Mouse (Mus musculus): ENCODE measurements around the gene Rad18. TPM values are rescaled to one million over a fixed set of nuclear protein-coding genes. Genes with fewer than 3 reads are reported as not detected.

The Rad18 gene
- polyA plus RNA-seq, 1 experiment: 11.3 TPM

DNA sequence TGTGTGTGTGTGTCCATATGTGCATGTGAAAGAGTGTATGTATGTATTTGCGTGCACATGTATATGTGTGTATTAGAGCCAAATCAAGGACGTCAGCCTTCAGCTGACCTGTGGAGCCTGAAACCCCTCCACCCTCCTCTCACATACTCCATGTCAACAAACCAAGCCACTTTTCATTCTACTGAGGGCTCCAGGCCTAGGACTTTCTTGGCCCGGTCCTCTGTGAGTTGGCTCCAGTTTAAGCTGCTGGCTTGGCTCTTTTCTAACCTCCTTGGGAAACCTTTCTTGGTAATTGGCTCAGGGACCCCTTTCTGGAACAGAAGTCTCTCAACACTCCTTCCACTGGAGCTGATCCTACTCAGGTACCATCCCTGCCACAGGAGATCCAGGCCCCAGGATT is 40.0 kb upstream of the Rad18 start:
- TF ChIP-seq FOSL1 (IDR thresholded peaks at IDR 0.05; ENCODE audit: insufficient read depth, low read length, poor library complexity, severe bottlenecking) (no peak), MYOD1 (IDR thresholded peaks at IDR 0.05; ENCODE audit: control insufficient read depth, insufficient read length, low read depth) (no peak), MAX (IDR thresholded peaks at IDR 0.05) (no peak), CTCF (IDR thresholded peaks at IDR 0.05; ENCODE audit: control insufficient read depth, insufficient read depth, insufficient read length) (no peak), MYOG (IDR thresholded peaks at IDR 0.05; ENCODE audit: control insufficient read depth, extremely low read depth, insufficient read length) (no peak), CEBPB (IDR thresholded peaks at IDR 0.05; ENCODE audit: low read depth) (no peak), USF1 (IDR thresholded peaks at IDR 0.05; ENCODE audit: low read depth) (no peak)
- H3K79me2 ChIP-seq (ENCODE audit: control insufficient read depth, insufficient read depth): no peaks in the 10 kb centered on the region
- H3K4me3 ChIP-seq (ENCODE audit: insufficient read depth, poor library complexity, severe bottlenecking): no peak overlapping the region
- H3ac ChIP-seq (ENCODE audit: control insufficient read depth, insufficient read length, low read depth): no peak overlapping the region
- peaks cover 9% of the 10 kb centered on the region for H3K36me3 ChIP-seq (ENCODE audit: control insufficient read depth, insufficient read depth)
- no peaks in the 10 kb centered on the region for H3K79me3 ChIP-seq (ENCODE audit: low read depth)
- no peaks in the 10 kb centered on the region for H3K27me3 ChIP-seq (ENCODE audit: control insufficient read depth, insufficient read depth, insufficient read length)

- H3K79me3 ChIP-seq (ENCODE audit: low read depth): no peaks in the 10 kb centered on the region
- H3K79me2 ChIP-seq (ENCODE audit: control insufficient read depth, insufficient read depth): no peaks in the 10 kb centered on the region
- peaks cover 9% of the 10 kb centered on the region for H3K36me3 ChIP-seq (ENCODE audit: control insufficient read depth, insufficient read depth)
- no peak for TF ChIP-seq CTCF (IDR thresholded peaks at IDR 0.05; ENCODE audit: control insufficient read depth, insufficient read depth, insufficient read length)
- TF ChIP-seq FOSL1 (IDR thresholded peaks at IDR 0.05; ENCODE audit: insufficient read depth, low read length, poor library complexity, severe bottlenecking): no peak
- no peak for TF ChIP-seq MYOG (IDR thresholded peaks at IDR 0.05; ENCODE audit: control insufficient read depth, extremely low read depth, insufficient read length)
- no peak for TF ChIP-seq USF1 (IDR thresholded peaks at IDR 0.05; ENCODE audit: low read depth)
- TF ChIP-seq CEBPB (IDR thresholded peaks at IDR 0.05; ENCODE audit: low read depth): no peak
- no peak for TF ChIP-seq MAX (IDR thresholded peaks at IDR 0.05)
- no peak for TF ChIP-seq MYOD1 (IDR thresholded peaks at IDR 0.05; ENCODE audit: control insufficient read depth, insufficient read length, low read depth)
- no peaks in the 10 kb centered on the region for H3K27me3 ChIP-seq (ENCODE audit: control insufficient read depth, insufficient read depth, insufficient read length)
- no peak overlapping the region for H3ac ChIP-seq (ENCODE audit: control insufficient read depth, insufficient read length, low read depth)
- H3K4me3 ChIP-seq (ENCODE audit: insufficient read depth, poor library complexity, severe bottlenecking): no peak overlapping the region
These were observed 38.6 kb upstream of the Rad18 start for GRCm38 (mm10) chr6:112735054-112735453.

DNA sequence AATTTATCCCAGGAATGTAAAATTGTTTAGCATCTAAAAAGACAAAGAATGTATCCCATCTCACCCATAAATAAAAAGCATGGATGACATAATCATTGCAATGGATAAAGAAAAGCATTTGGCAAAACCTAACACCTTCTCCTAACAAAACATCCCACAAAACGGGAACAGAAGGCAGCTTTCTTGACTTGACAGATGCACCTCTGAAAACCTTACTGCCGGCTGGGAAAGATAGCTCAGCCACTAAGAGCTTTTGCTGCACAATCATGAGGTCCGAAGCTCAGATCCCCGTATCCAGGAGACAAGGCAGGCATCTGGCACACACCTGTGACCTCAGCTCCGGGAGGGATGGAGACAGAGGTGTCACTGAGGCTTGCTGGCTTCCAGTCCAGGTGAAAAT is 37.5 kb upstream of the Rad18 start:
- no peaks in the 10 kb centered on the region for H3K79me3 ChIP-seq (ENCODE audit: low read depth)
- TF ChIP-seq CEBPB (IDR thresholded peaks at IDR 0.05; ENCODE audit: low read depth): no peak
- no peak for TF ChIP-seq USF1 (IDR thresholded peaks at IDR 0.05; ENCODE audit: low read depth)
- TF ChIP-seq CTCF (IDR thresholded peaks at IDR 0.05; ENCODE audit: control insufficient read depth, insufficient read depth, insufficient read length): no peak
- no peak for TF ChIP-seq MYOG (IDR thresholded peaks at IDR 0.05; ENCODE audit: control insufficient read depth, extremely low read depth, insufficient read length)
- TF ChIP-seq FOSL1 (IDR thresholded peaks at IDR 0.05; ENCODE audit: insufficient read depth, low read length, poor library complexity, severe bottlenecking): no peak
- TF ChIP-seq MYOD1 (IDR thresholded peaks at IDR 0.05; ENCODE audit: control insufficient read depth, insufficient read length, low read depth): no peak
- no peak for TF ChIP-seq MAX (IDR thresholded peaks at IDR 0.05)
- no peaks in the 10 kb centered on the region for H3K79me2 ChIP-seq (ENCODE audit: control insufficient read depth, insufficient read depth)
- H3K27me3 ChIP-seq (ENCODE audit: control insufficient read depth, insufficient read depth, insufficient read length): no peaks in the 10 kb centered on the region
- H3ac ChIP-seq (ENCODE audit: control insufficient read depth, insufficient read length, low read depth): no peak overlapping the region
- no peak overlapping the region for H3K4me3 ChIP-seq (ENCODE audit: insufficient read depth, poor library complexity, severe bottlenecking)
- peaks cover 8% of the 10 kb centered on the region for H3K36me3 ChIP-seq (ENCODE audit: control insufficient read depth, insufficient read depth)

GRCm38 (mm10) chr6:112732434-112732833 is 35.9 kb upstream of the Rad18 start:
- H3K27me3 ChIP-seq (ENCODE audit: control insufficient read depth, insufficient read depth, insufficient read length): no peaks in the 10 kb centered on the region
- no peak for TF ChIP-seq CEBPB (IDR thresholded peaks at IDR 0.05; ENCODE audit: low read depth)
- no peak for TF ChIP-seq MAX (IDR thresholded peaks at IDR 0.05)
- no peak for TF ChIP-seq USF1 (IDR thresholded peaks at IDR 0.05; ENCODE audit: low read depth)
- no peak for TF ChIP-seq CTCF (IDR thresholded peaks at IDR 0.05; ENCODE audit: control insufficient read depth, insufficient read depth, insufficient read length)
- TF ChIP-seq MYOD1 (IDR thresholded peaks at IDR 0.05; ENCODE audit: control insufficient read depth, insufficient read length, low read depth): no peak
- no peak overlapping the region for H3ac ChIP-seq (ENCODE audit: control insufficient read depth, insufficient read length, low read depth)
- no peaks in the 10 kb centered on the region for H3K79me2 ChIP-seq (ENCODE audit: control insufficient read depth, insufficient read depth)
- no peaks in the 10 kb centered on the region for H3K79me3 ChIP-seq (ENCODE audit: low read depth)
- no peaks in the 10 kb centered on the region for H3K36me3 ChIP-seq (ENCODE audit: control insufficient read depth, insufficient read depth)
- H3K4me3 ChIP-seq (ENCODE audit: insufficient read depth, poor library complexity, severe bottlenecking): no peak overlapping the region

- H3ac ChIP-seq (ENCODE audit: control insufficient read depth, insufficient read length, low read depth): no peak overlapping the region
- H3K79me3 ChIP-seq (ENCODE audit: low read depth): no peaks in the 10 kb centered on the region
- H3K79me2 ChIP-seq (ENCODE audit: control insufficient read depth, insufficient read depth): no peaks in the 10 kb centered on the region
- no peaks in the 10 kb centered on the region for H3K27me3 ChIP-seq (ENCODE audit: control insufficient read depth, insufficient read depth, insufficient read length)
- no peak overlapping the region for H3K4me3 ChIP-seq (ENCODE audit: insufficient read depth, poor library complexity, severe bottlenecking)
- no peaks in the 10 kb centered on the region for H3K36me3 ChIP-seq (ENCODE audit: control insufficient read depth, insufficient read depth)
- TF ChIP-seq USF1 (IDR thresholded peaks at IDR 0.05; ENCODE audit: low read depth) (no peak), MYOG (IDR thresholded peaks at IDR 0.05; ENCODE audit: control insufficient read depth, extremely low read depth, insufficient read length) (no peak), CEBPB (IDR thresholded peaks at IDR 0.05; ENCODE audit: low read depth) (no peak)
These were observed 34.9 kb upstream of the Rad18 start for GRCm38 (mm10) chr6:112731386-112731785.

DNA sequence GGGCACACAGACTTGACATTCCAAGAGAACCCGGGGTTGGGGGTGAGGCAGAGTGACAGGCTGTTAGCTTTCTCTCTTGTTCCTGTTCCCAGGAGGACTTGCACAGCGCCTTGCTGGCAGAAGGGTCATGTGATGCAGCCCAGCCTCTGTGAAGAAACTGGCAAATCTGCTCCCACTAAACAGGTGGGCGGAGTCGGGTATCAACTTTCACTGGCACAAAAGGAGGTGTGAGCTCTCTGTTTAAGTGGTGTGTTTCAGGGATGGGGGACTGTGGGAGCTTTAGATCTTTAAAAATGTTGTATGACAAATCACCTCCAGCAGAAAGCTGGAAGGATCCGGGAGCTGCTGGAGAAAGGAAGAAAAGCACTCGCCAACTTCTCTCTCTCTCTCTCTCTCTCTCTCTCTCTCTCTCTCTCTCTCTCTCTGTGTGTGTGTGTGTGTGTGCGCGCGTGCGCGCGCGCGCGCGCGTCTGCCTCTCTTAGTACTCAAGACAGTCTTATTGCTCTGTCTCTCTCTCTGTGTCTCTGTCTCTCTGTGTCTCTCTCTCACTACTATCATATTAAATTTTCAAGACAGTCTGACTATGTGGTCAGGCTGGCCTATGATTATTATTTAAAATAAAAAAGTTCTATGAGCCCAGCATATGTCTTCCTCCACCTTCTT is 32.4 kb upstream of the Rad18 start:
- Histone ChIP-seq H3ac (ENCODE audit: control insufficient read depth, insufficient read length, low read depth) (no peak overlapping the region), H3K36me3 (ENCODE audit: control insufficient read depth, insufficient read depth) (no peaks in the 10 kb centered on the region), H3K79me3 (ENCODE audit: low read depth) (no peaks in the 10 kb centered on the region), H3K4me3 (ENCODE audit: insufficient read depth, poor library complexity, severe bottlenecking) (no peak overlapping the region), H3K27me3 (ENCODE audit: control insufficient read depth, insufficient read depth, insufficient read length) (no peaks in the 10 kb centered on the region), H3K79me2 (ENCODE audit: control insufficient read depth, insufficient read depth) (no peaks in the 10 kb centered on the region)
- TF ChIP-seq MYOD1 (IDR thresholded peaks at IDR 0.05; ENCODE audit: control insufficient read depth, insufficient read length, low read depth): no peak
- no peak for TF ChIP-seq MAX (IDR thresholded peaks at IDR 0.05)
- no peak for TF ChIP-seq FOSL1 (IDR thresholded peaks at IDR 0.05; ENCODE audit: insufficient read depth, low read length, poor library complexity, severe bottlenecking)
- no peak for TF ChIP-seq CTCF (IDR thresholded peaks at IDR 0.05; ENCODE audit: control insufficient read depth, insufficient read depth, insufficient read length)
- TF ChIP-seq USF1 (IDR thresholded peaks at IDR 0.05; ENCODE audit: low read depth): peak; percentile 83
- no peak for TF ChIP-seq MYOG (IDR thresholded peaks at IDR 0.05; ENCODE audit: control insufficient read depth, extremely low read depth, insufficient read length)
- TF ChIP-seq CEBPB (IDR thresholded peaks at IDR 0.05; ENCODE audit: low read depth): no peak

Data from C2C12 (cell line).